Mouse (Mus musculus): ENCODE results near the gene Pigb. TPM values are rescaled to one million over a fixed set of nuclear protein-coding genes. Genes with fewer than 3 reads are reported as not detected.

Gene Pigb
- polyA plus RNA-seq, 1 experiment from 2014 or later, result 13.4 TPM

- no peaks in the 10 kb centered on the region; the same call in 1 of the 2 replicates for H3K36me3 ChIP-seq
- H3K9ac ChIP-seq (replicated peaks), result no peak overlapping the region
- no peak for ATAC-seq (ENCODE audit: insufficient number of reproducible peaks, insufficient read depth, low FRiP score, low TSS enrichment, low read depth)
- H3K4me2 ChIP-seq, result peak overlapping the region; percentile 87
- H3K9me3 ChIP-seq, result no peaks in the 10 kb centered on the region
- H3K27ac ChIP-seq, result no peak overlapping the region
- 64% methylated on average over 10 of the region's 10 CpGs for WGBS
- peaks cover 33% of the 10 kb centered on the region for H3K4me1 ChIP-seq (replicated peaks)
- peak overlapping the region; percentile 52; the same call in 1 of the 2 replicates for H3K4me3 ChIP-seq (replicated peaks)
- H3K27me3 ChIP-seq, result peaks cover 6% of the 10 kb centered on the region; the same call in 1 of the 2 replicates
Observed at GRCm38 (mm10) chr9:73045711-73046110, 5.5 kb upstream of the Pigb start.

- H3K4me3 ChIP-seq (replicated peaks), result peak overlapping the region; percentile 52
- no peaks in the 10 kb centered on the region for H3K9me3 ChIP-seq
- peaks cover 32% of the 10 kb centered on the region for H3K4me1 ChIP-seq (replicated peaks)
- no peak for ATAC-seq (ENCODE audit: insufficient number of reproducible peaks, insufficient read depth, low FRiP score, low TSS enrichment, low read depth)
- no peaks in the 10 kb centered on the region; the same call in 1 of the 2 replicates for H3K36me3 ChIP-seq
- 5% methylated on average over 7 of the region's 7 CpGs for WGBS
- peaks cover 6% of the 10 kb centered on the region; the same call in 1 of the 2 replicates for H3K27me3 ChIP-seq
- no peak overlapping the region for H3K27ac ChIP-seq
- peak overlapping the region; percentile 63 for H3K9ac ChIP-seq (replicated peaks)
- peak overlapping the region; percentile 87 for H3K4me2 ChIP-seq
Observed at GRCm38 (mm10) chr9:73045204-73045603, 5.0 kb upstream of the Pigb start.

GRCm38 (mm10) chr9:73044146-73045079, 4.2 kb upstream of the Pigb start, which contains the start of gene Rab27a:
Gene Rab27a (plus strand): TSS chr9:73044854.
- H3K27ac ChIP-seq, result no peak within 1 kb of the TSS
- peaks cover 30% of the 10 kb centered on the region for H3K4me1 ChIP-seq (replicated peaks)
- H3K27me3 ChIP-seq, result peaks cover 6% of the 10 kb centered on the region; the same call in 1 of the 2 replicates
- peak within 1 kb of the TSS; percentile 52 for H3K4me3 ChIP-seq (replicated peaks)
- no peaks in the 10 kb centered on the region; the same call in 1 of the 2 replicates for H3K36me3 ChIP-seq
- ATAC-seq (ENCODE audit: insufficient number of reproducible peaks, insufficient read depth, low FRiP score, low TSS enrichment, low read depth), result peak; percentile 72
- peak within 1 kb of the TSS; percentile 63 for H3K9ac ChIP-seq (replicated peaks)
- H3K4me2 ChIP-seq, result peak within 1 kb of the TSS; percentile 87
- 1% methylated on average over 41 of the region's 41 CpGs for WGBS
- H3K9me3 ChIP-seq, result no peaks in the 10 kb centered on the region

- Histone ChIP-seq H3K27ac (peak overlapping the region; percentile 90), H3K27me3 (no peaks in the 10 kb centered on the region), H3K9ac (replicated peaks) (peak overlapping the region; percentile 76), H3K4me2 (peak overlapping the region; percentile 67), H3K36me3 (peaks cover 15% of the 10 kb centered on the region; the same call in 1 of the 2 replicates), H3K9me3 (no peaks in the 10 kb centered on the region), H3K4me1 (replicated peaks) (peaks cover 19% of the 10 kb centered on the region), H3K4me3 (replicated peaks) (peak overlapping the region; percentile 79)
- ATAC-seq (ENCODE audit: insufficient number of reproducible peaks, insufficient read depth, low FRiP score, low TSS enrichment, low read depth), result peak; percentile 84
- under 1% methylated on average over 49 of the region's 49 CpGs for WGBS
Observed at GRCm38 (mm10) chr9:73039222-73039945, 794 bp downstream of the Pigb start.

GRCm38 (mm10) chr9:73033406-73033805, 6.8 kb downstream of the Pigb start:
- ATAC-seq (ENCODE audit: insufficient number of reproducible peaks, insufficient read depth, low FRiP score, low TSS enrichment, low read depth), result no peak
- Histone ChIP-seq H3K4me2 (no peak overlapping the region), H3K9me3 (no peaks in the 10 kb centered on the region), H3K27ac (no peak overlapping the region), H3K9ac (replicated peaks) (no peak overlapping the region), H3K36me3 (peaks cover 59% of the 10 kb centered on the region), H3K4me3 (replicated peaks) (no peak overlapping the region), H3K27me3 (no peaks in the 10 kb centered on the region), H3K4me1 (replicated peaks) (no peaks in the 10 kb centered on the region)
- 94% methylated on average over 1 of the region's 1 CpGs for WGBS

- no peak for ATAC-seq (ENCODE audit: insufficient number of reproducible peaks, insufficient read depth, low FRiP score, low TSS enrichment, low read depth)
- Histone ChIP-seq H3K4me1 (replicated peaks) (peaks cover 6% of the 10 kb centered on the region), H3K4me3 (replicated peaks) (no peak overlapping the region), H3K4me2 (no peak overlapping the region), H3K9me3 (no peaks in the 10 kb centered on the region), H3K36me3 (peaks cover 56% of the 10 kb centered on the region), H3K9ac (replicated peaks) (no peak overlapping the region), H3K27ac (no peak overlapping the region), H3K27me3 (no peaks in the 10 kb centered on the region)
- WGBS, result 66% methylated on average over 4 of the region's 4 CpGs
Observed at GRCm38 (mm10) chr9:73031421-73031820, 8.8 kb downstream of the Pigb start.

GRCm38 (mm10) chr9:73030443-73030842, 9.7 kb downstream of the Pigb start:
- Histone ChIP-seq H3K36me3 (peaks cover 49% of the 10 kb centered on the region), H3K9me3 (no peaks in the 10 kb centered on the region), H3K27me3 (no peaks in the 10 kb centered on the region), H3K4me1 (replicated peaks) (peaks cover 14% of the 10 kb centered on the region), H3K4me3 (replicated peaks) (no peak overlapping the region), H3K4me2 (no peak overlapping the region), H3K9ac (replicated peaks) (no peak overlapping the region), H3K27ac (no peak overlapping the region)
- 92% methylated on average over 1 of the region's 1 CpGs for WGBS
- ATAC-seq (ENCODE audit: insufficient number of reproducible peaks, insufficient read depth, low FRiP score, low TSS enrichment, low read depth), result no peak

- H3K4me1 ChIP-seq (replicated peaks), result peaks cover 14% of the 10 kb centered on the region
- 11% methylated on average over 17 of the region's 17 CpGs for WGBS
- H3K27ac ChIP-seq, result peak overlapping the region; percentile 56; the same call in 1 of the 2 replicates
- no peaks in the 10 kb centered on the region for H3K27me3 ChIP-seq
- peaks cover 26% of the 10 kb centered on the region for H3K36me3 ChIP-seq
- H3K4me3 ChIP-seq (replicated peaks), result peak overlapping the region; percentile 26
- ATAC-seq (ENCODE audit: insufficient number of reproducible peaks, insufficient read depth, low FRiP score, low TSS enrichment, low read depth), result peak; percentile 76
- H3K4me2 ChIP-seq, result peak overlapping the region; percentile 48
- no peaks in the 10 kb centered on the region for H3K9me3 ChIP-seq
- H3K9ac ChIP-seq (replicated peaks), result peak overlapping the region; percentile 27; the same call in 1 of the 2 replicates
Observed at GRCm38 (mm10) chr9:73025818-73026636, 14.2 kb downstream of the Pigb start.

- Histone ChIP-seq H3K9me3 (no peaks in the 10 kb centered on the region), H3K36me3 (peaks cover 61% of the 10 kb centered on the region), H3K9ac (replicated peaks) (no peak overlapping the region), H3K27ac (no peak overlapping the region), H3K27me3 (no peaks in the 10 kb centered on the region), H3K4me3 (replicated peaks) (no peak overlapping the region), H3K4me2 (no peak overlapping the region), H3K4me1 (replicated peaks) (no peaks in the 10 kb centered on the region; the same call in 1 of the 2 replicates)
- ATAC-seq (ENCODE audit: insufficient number of reproducible peaks, insufficient read depth, low FRiP score, low TSS enrichment, low read depth), result no peak
- 90% methylated on average over 5 of the region's 5 CpGs for WGBS
Observed at GRCm38 (mm10) chr9:73020566-73021097, 19.5 kb downstream of the Pigb start.

- Histone ChIP-seq H3K4me1 (replicated peaks) (no peaks in the 10 kb centered on the region), H3K4me2 (no peak overlapping the region), H3K4me3 (replicated peaks) (no peak overlapping the region), H3K27ac (no peak overlapping the region), H3K27me3 (no peaks in the 10 kb centered on the region), H3K9me3 (no peaks in the 10 kb centered on the region), H3K36me3 (peaks cover 66% of the 10 kb centered on the region), H3K9ac (replicated peaks) (no peak overlapping the region)
- 92% methylated on average over 10 of the region's 10 CpGs for WGBS
- no peak for ATAC-seq (ENCODE audit: insufficient number of reproducible peaks, insufficient read depth, low FRiP score, low TSS enrichment, low read depth)
Observed at GRCm38 (mm10) chr9:73019841-73020240, 20.3 kb downstream of the Pigb start.

All from limb, embryonic 12.5 days (tissue).